Mouse (Mus musculus): Measurements from ENCODE around the gene Tnfrsf13c. TPM values are rescaled to one million over a fixed set of nuclear protein-coding genes. Genes with fewer than 3 reads are reported as not detected.

Tnfrsf13c gene
- total and polyA plus RNA-seq, 3 experiments, result 204 to 287 (median 257) TPM

DNA sequence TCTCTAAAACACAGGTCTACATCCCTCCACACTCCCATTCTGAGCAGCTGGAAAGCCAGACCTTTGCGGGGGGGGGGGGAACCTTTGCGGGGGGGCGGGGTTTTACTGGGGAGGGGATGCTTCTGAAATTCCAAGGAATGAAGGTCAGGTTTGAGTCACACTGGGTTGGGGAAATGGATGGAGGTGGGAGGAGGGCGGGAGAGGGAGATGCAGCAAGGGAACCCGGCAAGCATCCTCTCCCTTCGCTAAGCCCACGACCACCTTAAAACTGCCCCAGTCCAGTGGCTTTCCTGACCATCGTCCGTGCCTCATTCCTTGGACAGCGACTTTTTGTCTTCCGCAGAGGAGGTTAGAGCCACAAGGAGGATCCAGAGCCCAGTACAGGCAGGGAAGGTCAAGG is 12.9 kb downstream of the Tnfrsf13c start:
- Histone ChIP-seq H3K9ac (ENCODE audit: insufficient read depth, low read depth) (peak overlapping the region; percentile 82), H3K4me1 (ENCODE audit: control insufficient read depth in 1 of 2, insufficient read depth in 2 of 2) (peaks cover 17 to 44% of the 10 kb centered on the region in 2 experiments), H3K27me3 (replicated peaks) (no peaks in the 10 kb centered on the region), H3K4me3 (replicated peaks in 1 of 3; ENCODE audit: low read depth in 2 of 3, low read length in 2 of 3, poor library complexity in 1 of 3) (peak overlapping the region; percentile 74 to 98 (median 93)), H3K9me3 (replicated peaks; ENCODE audit: low read length) (peaks cover 9% of the 10 kb centered on the region), H3K27ac (ENCODE audit: insufficient read depth, low read depth) (peak overlapping the region; percentile 17), H3K36me3 (replicated peaks in 1 of 2; ENCODE audit: control insufficient read depth in 1 of 2, insufficient read depth in 1 of 2, low read length in 1 of 2) (peaks cover 22 to 47% of the 10 kb centered on the region in 2 experiments), H3K4me2 (ENCODE audit: insufficient read depth, low read depth, poor library complexity, severe bottlenecking) (peak overlapping the region; percentile 88), H3K79me2 (replicated peaks; ENCODE audit: control insufficient read depth, extremely low read depth, insufficient read depth, poor library complexity, severe bottlenecking) (peaks cover 71% of the 10 kb centered on the region)
- in situ Hi-C loops (cut with MboI; ENCODE audit: low pct_ligation_motif_present, low pct_unique_long_range_greater_than_20kb, low sequenced_read_pairs) (loop anchor here (10.0 kb wide), 1 partner anchor 66 kb away; the partner anchor contains the start of gene Srebf2), dilution Hi-C loops (cut with MboI; ENCODE audit: extremely low pct_ligation_motif_present, extremely low pct_unique_long_range_greater_than_20kb, low sequenced_read_pairs) (no loop called here)
- DNase-seq (ENCODE audit: extremely low read depth), result no peak
- TF ChIP-seq HCFC1 (IDR thresholded peaks at IDR 0.05; ENCODE audit: low read depth, low read length) (no peak), MXI1 (IDR thresholded peaks at IDR 0.05; ENCODE audit: low read depth, low read length) (no peak)

DNA sequence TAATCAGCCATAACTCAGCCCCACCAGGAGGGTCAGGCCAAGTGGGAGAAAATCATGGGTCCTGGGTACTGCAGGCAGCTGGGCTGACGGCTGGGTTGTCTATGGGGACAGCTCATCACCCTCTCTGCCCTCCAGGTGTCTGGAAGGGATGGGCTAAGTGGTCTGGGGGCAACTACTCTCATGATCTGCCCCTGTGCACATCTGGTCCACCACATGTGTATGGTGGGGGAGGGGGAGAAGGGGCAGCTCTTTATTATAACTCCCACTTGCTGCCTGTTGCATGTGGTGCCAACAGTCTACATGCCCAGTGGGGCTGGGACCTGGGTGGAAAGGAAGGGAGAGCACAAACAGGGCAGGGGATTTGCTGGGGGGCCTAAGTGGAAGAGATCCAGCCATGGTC is 13.4 kb downstream of the Tnfrsf13c start:
- H3K79me2 ChIP-seq (replicated peaks; ENCODE audit: control insufficient read depth, extremely low read depth, insufficient read depth, poor library complexity, severe bottlenecking), result peaks cover 70% of the 10 kb centered on the region
- dilution Hi-C loops (cut with MboI; ENCODE audit: extremely low pct_ligation_motif_present, extremely low pct_unique_long_range_greater_than_20kb, low sequenced_read_pairs) (no loop called here), in situ Hi-C loops (cut with MboI; ENCODE audit: low pct_ligation_motif_present, low pct_unique_long_range_greater_than_20kb, low sequenced_read_pairs) (loop anchor here (10.0 kb wide), 1 partner anchor 66 kb away; the partner anchor contains the start of gene Srebf2)
- H3K4me1 ChIP-seq (ENCODE audit: control insufficient read depth in 1 of 2, insufficient read depth in 2 of 2), result peaks cover 22 to 44% of the 10 kb centered on the region in 2 experiments
- H3K36me3 ChIP-seq (replicated peaks in 1 of 2; ENCODE audit: control insufficient read depth in 1 of 2, insufficient read depth in 1 of 2, low read length in 1 of 2), result peaks cover 27 to 52% of the 10 kb centered on the region in 2 experiments
- H3K9ac ChIP-seq (ENCODE audit: insufficient read depth, low read depth), result peak overlapping the region; percentile 82
- DNase-seq (ENCODE audit: extremely low read depth), result no peak
- H3K9me3 ChIP-seq (replicated peaks; ENCODE audit: low read length), result peaks cover 9% of the 10 kb centered on the region
- no peaks in the 10 kb centered on the region for H3K27me3 ChIP-seq (replicated peaks)
- peak overlapping the region; percentile 74 to 98 (median 93) for H3K4me3 ChIP-seq (replicated peaks in 1 of 3; ENCODE audit: low read depth in 2 of 3, low read length in 2 of 3, poor library complexity in 1 of 3)
- peak overlapping the region; percentile 25; the same call in 1 of the 2 replicates for H3K27ac ChIP-seq (ENCODE audit: insufficient read depth, low read depth)
- peak overlapping the region; percentile 88 for H3K4me2 ChIP-seq (ENCODE audit: insufficient read depth, low read depth, poor library complexity, severe bottlenecking)
- TF ChIP-seq KAT2A (IDR thresholded peaks at IDR 0.05; ENCODE audit: insufficient replicate concordance, low read length), result no peak
- peak; percentile 79; the same call in 1 of the 2 replicates for TF ChIP-seq CHD1 (IDR thresholded peaks at IDR 0.05; ENCODE audit: low read depth, low read length)
- 0 out of 2 replicates have a peak, but pooled peaks have one; percentile 31 for TF ChIP-seq ZMIZ1 (IDR thresholded peaks at IDR 0.05; ENCODE audit: low read depth, low read length)
- TF ChIP-seq PAX5 (IDR thresholded peaks at IDR 0.05; ENCODE audit: low read length), result no peak
- peak; percentile 26; the same call in 1 of the 2 replicates for TF ChIP-seq MXI1 (IDR thresholded peaks at IDR 0.05; ENCODE audit: low read depth, low read length)
- no peak for TF ChIP-seq MEF2A (IDR thresholded peaks at IDR 0.05; ENCODE audit: borderline replicate concordance, low read depth, low read length)

DNA sequence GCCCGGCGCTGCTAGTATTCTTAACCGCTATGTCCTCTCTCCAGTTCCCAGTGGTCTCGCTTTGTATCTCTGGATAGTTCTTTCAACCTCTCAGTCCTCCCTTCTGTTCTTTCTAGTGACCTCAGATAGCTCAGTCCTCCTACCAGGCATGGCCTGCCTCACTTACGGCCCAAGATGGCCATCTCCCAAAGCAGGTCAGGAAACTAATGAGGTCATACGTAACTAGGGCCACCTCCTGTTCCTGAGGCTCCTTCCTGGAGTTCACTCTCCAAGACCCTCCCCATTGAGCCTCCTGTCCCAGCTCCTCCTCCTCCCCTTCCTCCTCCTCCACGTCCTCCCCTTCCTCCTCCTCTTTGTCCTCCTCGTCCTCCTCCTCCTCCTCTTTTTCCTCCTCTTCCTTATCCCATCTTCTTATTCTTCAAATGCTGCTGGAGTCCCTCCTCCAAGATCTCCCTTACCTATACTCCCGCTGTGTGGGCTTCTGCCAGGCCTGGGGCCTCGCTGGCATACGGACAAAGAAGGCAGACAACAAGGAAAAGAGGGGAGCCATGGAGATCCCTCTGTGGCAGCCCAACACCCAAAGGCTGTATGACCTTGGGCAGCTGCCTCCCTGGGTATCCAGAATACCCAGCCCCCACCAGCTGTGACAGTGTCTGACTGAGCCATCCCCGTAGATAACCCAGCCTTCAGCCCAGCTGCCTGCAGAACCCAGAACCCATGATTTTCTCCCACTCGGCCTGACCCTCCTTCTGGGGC is 14.7 kb downstream of the Tnfrsf13c start:
- peak overlapping the region; percentile 88 for H3K4me2 ChIP-seq (ENCODE audit: insufficient read depth, low read depth, poor library complexity, severe bottlenecking)
- TF ChIP-seq BHLHE40 (IDR thresholded peaks at IDR 0.05; ENCODE audit: low read depth, low read length), result no peak
- TF ChIP-seq RCOR1 (conservative IDR thresholded peaks at IDR 0.05; ENCODE audit: low read depth, low read length), result no peak
- 0 out of 2 replicates have a peak, but pooled peaks have one; percentile 17 for TF ChIP-seq ELF1 (IDR thresholded peaks at IDR 0.05; ENCODE audit: low read depth, low read length)
- no peak for TF ChIP-seq KAT2A (IDR thresholded peaks at IDR 0.05; ENCODE audit: insufficient replicate concordance, low read length)
- no peak for TF ChIP-seq JUN (IDR thresholded peaks at IDR 0.05; ENCODE audit: insufficient read depth, low read depth, low read length)
- TF ChIP-seq CTCF (conservative IDR thresholded peaks at IDR 0.05 in 1 of 2, IDR thresholded peaks at IDR 0.05 in 1 of 2; ENCODE audit: low read depth in 2 of 2, low read length in 2 of 2), result no peak
- peak; percentile 39; the same call in 1 of the 2 replicates for TF ChIP-seq CHD2 (IDR thresholded peaks at IDR 0.05; ENCODE audit: low read length)
- no peak; the same call in 1 of the 2 replicates for TF ChIP-seq POLR2AphosphoS2 (IDR thresholded peaks at IDR 0.05; ENCODE audit: low read depth, low read length)
- TF ChIP-seq NRF1 (IDR thresholded peaks at IDR 0.05; ENCODE audit: low read depth, low read length), result no peak
- TF ChIP-seq ZMIZ1 (IDR thresholded peaks at IDR 0.05; ENCODE audit: low read depth, low read length), result no peak
- TF ChIP-seq SIN3A (IDR thresholded peaks at IDR 0.05; ENCODE audit: low read length), result no peak
- TF ChIP-seq MAFK (IDR thresholded peaks at IDR 0.05; ENCODE audit: insufficient replicate concordance, low read length), result no peak
- TF ChIP-seq USF1 (IDR thresholded peaks at IDR 0.05; ENCODE audit: low read depth, low read length), result no peak
- TF ChIP-seq IRF4 (IDR thresholded peaks at IDR 0.05; ENCODE audit: low read depth, low read length), result no peak
- no peak for TF ChIP-seq TBP (conservative IDR thresholded peaks at IDR 0.05; ENCODE audit: low read depth, low read length)
- TF ChIP-seq GABPA (IDR thresholded peaks at IDR 0.05; ENCODE audit: insufficient replicate concordance, low read depth, low read length), result no peak
- TF ChIP-seq RAD21 (IDR thresholded peaks at IDR 0.05; ENCODE audit: low read depth, low read length), result no peak
- TF ChIP-seq POLR2A (IDR thresholded peaks at IDR 0.05; ENCODE audit: low read depth, low read length), result no peak; the same call in 1 of the 2 replicates
- H3K4me1 ChIP-seq (ENCODE audit: control insufficient read depth in 1 of 2, insufficient read depth in 2 of 2), result peaks cover 14 to 45% of the 10 kb centered on the region in 2 experiments; a peak in 3 of 4 replicates
- peak overlapping the region; percentile 74 to 98 (median 93) for H3K4me3 ChIP-seq (replicated peaks in 1 of 3; ENCODE audit: low read depth in 2 of 3, low read length in 2 of 3, poor library complexity in 1 of 3)
- peak overlapping the region; percentile 82 for H3K9ac ChIP-seq (ENCODE audit: insufficient read depth, low read depth)
- dilution Hi-C loops (cut with MboI; ENCODE audit: extremely low pct_ligation_motif_present, extremely low pct_unique_long_range_greater_than_20kb, low sequenced_read_pairs), result no loop called here
- H3K27me3 ChIP-seq (replicated peaks), result no peaks in the 10 kb centered on the region
- H3K9me3 ChIP-seq (replicated peaks; ENCODE audit: low read length), result peaks cover 9% of the 10 kb centered on the region
- DNase-seq (ENCODE audit: extremely low read depth), result no peak
- H3K36me3 ChIP-seq (replicated peaks in 1 of 2; ENCODE audit: control insufficient read depth in 1 of 2, insufficient read depth in 1 of 2, low read length in 1 of 2), result peaks cover 40 to 58% of the 10 kb centered on the region in 2 experiments
- H3K27ac ChIP-seq (ENCODE audit: insufficient read depth, low read depth), result peak overlapping the region; percentile 25
- H3K79me2 ChIP-seq (replicated peaks; ENCODE audit: control insufficient read depth, extremely low read depth, insufficient read depth, poor library complexity, severe bottlenecking), result peaks cover 59% of the 10 kb centered on the region
- in situ Hi-C loops (cut with MboI; ENCODE audit: low pct_ligation_motif_present, low pct_unique_long_range_greater_than_20kb, low sequenced_read_pairs), result loop anchor here (10.0 kb wide), 1 partner anchor 65 kb away; the partner anchor contains the start of gene Srebf2

All from CH12.LX (cell line).